Mouse (Mus musculus) retina, adult 2 months (tissue): Measurements from ENCODE around the gene Acacb.
A peak's percentile ranks its signal among the peaks of the same experiment; 100 is the strongest.

Source experiments
- DNase-seq: peaks from one replicate; pipeline ENCODE4 v3.0.0-alpha.2; 2012; ENCODE audit warnings: low read depth, low spot score

The Acacb gene

GRCm38 (mm10) chr5:114135516-114135915 lies 10.8 kb upstream of the Acacb start:
- no peak for DNase-seq

GRCm38 (mm10) chr5:114137481-114138276 lies 8.7 kb upstream of the Acacb start:
- DNase-seq: no peak

- no peak for DNase-seq
Measured at GRCm38 (mm10) chr5:114138277-114139164, 7.8 kb upstream of the Acacb start.

GRCm38 (mm10) chr5:114139175-114139574 lies 7.2 kb upstream of the Acacb start:
- no peak for DNase-seq

- DNase-seq: no peak
Measured at GRCm38 (mm10) chr5:114147043-114147972, 973 bp downstream of the Acacb start.

- no peak for DNase-seq
Measured at GRCm38 (mm10) chr5:114152359-114153092, 6.2 kb downstream of the Acacb start.

GRCm38 (mm10) chr5:114153490-114153889 lies 7.2 kb downstream of the Acacb start:
- DNase-seq: no peak

- no peak for DNase-seq
Measured at GRCm38 (mm10) chr5:114154765-114155164, 8.4 kb downstream of the Acacb start.

- no peak for DNase-seq
Measured at GRCm38 (mm10) chr5:114155168-114155933, 9.0 kb downstream of the Acacb start.

GRCm38 (mm10) chr5:114157236-114157635 lies 10.9 kb downstream of the Acacb start:
- DNase-seq: no peak

- DNase-seq: no peak
Measured at GRCm38 (mm10) chr5:114161424-114161823, 15.1 kb downstream of the Acacb start.

- DNase-seq: no peak
Measured at GRCm38 (mm10) chr5:114162106-114162815, 15.9 kb downstream of the Acacb start.

- no peak for DNase-seq
Measured at GRCm38 (mm10) chr5:114163117-114163696, 16.9 kb downstream of the Acacb start.

GRCm38 (mm10) chr5:114170345-114170744 lies 24.0 kb downstream of the Acacb start:
- DNase-seq: no peak

- DNase-seq: peak; percentile 38
Measured at GRCm38 (mm10) chr5:114172936-114173335, 26.6 kb downstream of the Acacb start.

- no peak for DNase-seq
Measured at GRCm38 (mm10) chr5:114173458-114173857, 27.1 kb downstream of the Acacb start.

- DNase-seq: no peak
Measured at GRCm38 (mm10) chr5:114173877-114174581, 27.7 kb downstream of the Acacb start.

GRCm38 (mm10) chr5:114174639-114175038 lies 28.3 kb downstream of the Acacb start:
- DNase-seq: no peak
